Mouse (Mus musculus) bone marrow, adult 2 months (tissue): ENCODE measurements around the gene Git2.

Experiments
- CTCF ChIP-seq: fragments of 200-500 bp; IDR thresholded peaks from 2 replicates; pipeline ENCODE4 v1.5.1; 2011; ENCODE audit warnings: low read length, control low read depth; ENCODE audit not compliant: control insufficient read depth, insufficient read depth
- POLR2A ChIP-seq: fragments of 200-500 bp; IDR thresholded peaks from 2 replicates; pipeline ENCODE4 v1.6.1; 2011; ENCODE audit warnings: low read depth, mild to moderate bottlenecking, control low read depth, low read length, borderline replicate concordance; ENCODE audit not compliant: control insufficient read depth

DNA sequence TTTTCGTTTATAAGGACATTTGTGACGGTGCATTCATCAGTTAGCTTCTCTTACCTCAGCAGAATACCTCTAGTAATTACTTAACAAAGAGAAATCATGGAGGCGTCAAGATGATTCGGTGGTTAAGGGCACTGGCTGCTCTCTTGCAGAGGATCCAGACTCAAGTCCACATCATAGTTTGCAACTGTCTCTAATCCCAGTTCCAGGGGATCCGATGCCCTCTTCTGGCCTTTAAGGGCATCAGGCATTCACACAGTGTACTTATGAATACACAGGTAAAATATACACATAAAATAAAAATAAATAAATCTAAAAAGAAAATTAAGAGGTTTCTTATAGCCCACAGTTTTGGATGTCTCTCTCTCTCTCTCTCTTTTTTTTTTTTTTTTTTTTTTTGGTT is 79.5 kb downstream of the Git2 start:
- TF ChIP-seq CTCF (no peak), POLR2A (no peak)
